Mouse (Mus musculus): ENCODE results near the gene Cdh18. TPM values are rescaled to one million over a fixed set of nuclear protein-coding genes. Genes with fewer than 3 reads are reported as not detected.

Cdh18 gene
- polyA plus RNA-seq, 1 experiment from 2014 or later, result 0.33 TPM

- Histone ChIP-seq H3K27ac (no peak overlapping the region), H3K9me3 (replicated peaks) (no peaks in the 10 kb centered on the region), H3K9ac (no peak overlapping the region), H3K4me3 (no peak overlapping the region), H3K36me3 (no peaks in the 10 kb centered on the region), H3K4me2 (no peak overlapping the region), H3K4me1 (replicated peaks) (no peaks in the 10 kb centered on the region), H3K27me3 (no peaks in the 10 kb centered on the region)
- ATAC-seq (replicated peaks; ENCODE audit: insufficient number of reproducible peaks, insufficient read depth, low FRiP score, low read depth), result no peak
- 85% methylated on average over 2 of the region's 2 CpGs for WGBS
Observed at GRCm38 (mm10) chr15:23403792-23404191, 855.0 kb downstream of the Cdh18 start.

DNA sequence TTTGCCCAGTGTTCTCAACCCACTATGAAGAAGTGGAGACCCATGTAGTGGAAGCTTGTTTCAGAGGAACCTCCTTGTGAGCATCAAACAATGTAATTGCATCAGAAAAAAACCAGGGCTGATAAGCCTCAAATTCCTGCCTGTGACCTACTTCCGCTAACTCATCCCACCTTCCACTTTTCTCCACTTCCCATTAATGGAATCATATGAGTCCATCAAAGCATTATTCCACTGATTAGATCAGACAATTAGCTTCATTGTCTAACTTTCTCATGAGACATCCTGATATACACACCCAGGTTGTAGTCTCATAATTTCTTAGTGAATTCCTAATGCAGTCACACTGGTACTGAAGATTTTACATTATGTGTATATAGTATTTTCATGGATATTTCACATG is 859.4 kb downstream of the Cdh18 start:
- no peaks in the 10 kb centered on the region for H3K36me3 ChIP-seq
- 72% methylated on average over 1 of the region's 1 CpGs for WGBS
- H3K4me3 ChIP-seq, result no peak overlapping the region
- H3K4me2 ChIP-seq, result no peak overlapping the region
- H3K27me3 ChIP-seq, result no peaks in the 10 kb centered on the region
- no peak overlapping the region for H3K9ac ChIP-seq
- H3K27ac ChIP-seq, result no peak overlapping the region
- H3K9me3 ChIP-seq (replicated peaks), result no peaks in the 10 kb centered on the region
- no peak for ATAC-seq (replicated peaks; ENCODE audit: insufficient number of reproducible peaks, insufficient read depth, low FRiP score, low read depth)
- no peaks in the 10 kb centered on the region for H3K4me1 ChIP-seq (replicated peaks)

DNA sequence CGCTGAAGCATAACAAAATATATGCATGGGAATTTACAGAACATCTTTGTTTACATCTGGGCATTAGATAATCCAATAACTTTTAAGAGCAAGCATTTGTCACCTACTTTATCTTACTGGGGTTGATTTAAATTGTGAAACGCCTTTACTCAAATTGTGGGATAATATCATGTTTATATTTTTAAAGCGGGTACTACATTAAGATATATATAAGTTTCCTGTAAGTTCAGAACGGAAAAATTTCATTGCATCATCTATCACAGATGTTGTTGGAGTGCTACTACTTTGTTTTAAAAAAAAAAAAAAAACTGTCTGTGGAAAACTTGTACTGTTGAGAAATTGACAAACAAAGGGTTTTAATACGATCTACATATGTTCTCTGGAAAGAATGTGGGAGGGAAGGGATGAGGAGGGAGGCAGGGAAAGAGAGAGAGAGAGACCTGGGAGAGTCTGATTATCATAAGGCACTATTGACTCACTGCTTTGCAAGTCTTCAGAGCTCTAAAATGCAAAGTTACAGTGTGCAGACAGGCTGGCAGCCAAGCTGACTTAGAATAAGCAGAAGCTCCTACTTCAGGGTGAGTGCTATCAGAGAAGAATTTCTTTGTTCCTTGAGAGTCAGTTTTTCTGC is 867.7 kb downstream of the Cdh18 start:
- no peak for ATAC-seq (replicated peaks; ENCODE audit: insufficient number of reproducible peaks, insufficient read depth, low FRiP score, low read depth)
- H3K4me1 ChIP-seq (replicated peaks), result no peaks in the 10 kb centered on the region
- H3K4me3 ChIP-seq, result no peak overlapping the region
- no peaks in the 10 kb centered on the region for H3K9me3 ChIP-seq (replicated peaks)
- no peaks in the 10 kb centered on the region for H3K27me3 ChIP-seq
- H3K4me2 ChIP-seq, result no peak overlapping the region
- no peak overlapping the region for H3K27ac ChIP-seq
- WGBS, result 61% methylated on average over 5 of the region's 5 CpGs
- H3K9ac ChIP-seq, result no peak overlapping the region
- no peaks in the 10 kb centered on the region for H3K36me3 ChIP-seq

DNA sequence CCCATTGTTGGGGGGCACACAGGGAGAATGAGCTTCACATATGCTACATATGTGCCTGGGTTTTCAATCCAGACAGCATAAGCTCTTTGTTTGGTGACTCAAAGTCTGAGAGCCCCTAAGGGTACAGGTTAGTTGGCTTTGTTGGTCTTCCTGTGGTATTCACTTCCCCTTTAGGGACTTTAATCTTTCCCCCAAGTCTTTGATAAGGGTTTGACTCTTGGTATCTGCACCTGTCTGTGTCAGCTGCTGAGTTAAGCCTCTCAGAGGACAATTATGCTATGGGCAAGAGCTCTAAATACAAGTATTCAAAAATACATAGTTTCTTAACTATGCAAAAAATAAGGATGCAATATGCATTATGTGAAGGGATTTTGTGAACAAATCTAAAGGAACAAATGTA is 869.3 kb downstream of the Cdh18 start:
- no peak overlapping the region for H3K9ac ChIP-seq
- no peak overlapping the region for H3K4me3 ChIP-seq
- no peak overlapping the region for H3K27ac ChIP-seq
- H3K27me3 ChIP-seq, result no peaks in the 10 kb centered on the region
- no peak overlapping the region for H3K4me2 ChIP-seq
- H3K9me3 ChIP-seq (replicated peaks), result no peaks in the 10 kb centered on the region
- no peaks in the 10 kb centered on the region for H3K36me3 ChIP-seq
- no peaks in the 10 kb centered on the region for H3K4me1 ChIP-seq (replicated peaks)
- ATAC-seq (replicated peaks; ENCODE audit: insufficient number of reproducible peaks, insufficient read depth, low FRiP score, low read depth), result no peak

GRCm38 (mm10) chr15:23420010-23420409 is 871.2 kb downstream of the Cdh18 start:
- H3K9me3 ChIP-seq (replicated peaks), result no peaks in the 10 kb centered on the region
- H3K27me3 ChIP-seq, result no peaks in the 10 kb centered on the region
- H3K4me3 ChIP-seq, result no peak overlapping the region
- H3K4me1 ChIP-seq (replicated peaks), result no peaks in the 10 kb centered on the region
- H3K36me3 ChIP-seq, result no peaks in the 10 kb centered on the region
- H3K9ac ChIP-seq, result no peak overlapping the region
- WGBS, result 62% methylated on average over 3 of the region's 3 CpGs
- no peak for ATAC-seq (replicated peaks; ENCODE audit: insufficient number of reproducible peaks, insufficient read depth, low FRiP score, low read depth)
- H3K4me2 ChIP-seq, result no peak overlapping the region
- no peak overlapping the region for H3K27ac ChIP-seq

- H3K9ac ChIP-seq, result no peak overlapping the region
- no peak for ATAC-seq (replicated peaks; ENCODE audit: insufficient number of reproducible peaks, insufficient read depth, low FRiP score, low read depth)
- H3K4me2 ChIP-seq, result no peak overlapping the region
- H3K27me3 ChIP-seq, result no peaks in the 10 kb centered on the region
- H3K9me3 ChIP-seq (replicated peaks), result no peaks in the 10 kb centered on the region
- H3K36me3 ChIP-seq, result no peaks in the 10 kb centered on the region
- H3K27ac ChIP-seq, result no peak overlapping the region
- 74% methylated on average over 5 of the region's 5 CpGs for WGBS
- no peak overlapping the region for H3K4me3 ChIP-seq
- no peaks in the 10 kb centered on the region for H3K4me1 ChIP-seq (replicated peaks)
Observed at GRCm38 (mm10) chr15:23430021-23430420, 881.2 kb downstream of the Cdh18 start.

DNA sequence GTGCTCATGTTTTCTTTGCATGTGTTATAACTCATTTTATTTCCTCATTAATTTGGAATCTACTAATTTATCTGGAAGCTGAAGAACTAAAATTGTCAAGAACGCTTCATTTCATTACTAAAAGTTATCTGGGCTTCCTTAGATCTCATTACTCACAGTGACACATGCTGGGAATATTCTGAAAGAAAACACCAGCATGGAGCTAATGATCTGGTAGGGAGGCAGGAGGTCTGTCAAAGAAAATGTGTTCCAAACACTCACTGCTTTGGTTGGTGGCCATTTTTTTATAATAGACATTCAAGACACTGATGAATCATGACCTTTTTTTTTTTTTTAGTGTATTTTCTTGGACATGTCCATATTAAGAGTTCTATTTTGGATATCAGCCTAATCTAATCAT is 899.7 kb downstream of the Cdh18 start:
- H3K9ac ChIP-seq, result no peak overlapping the region
- H3K4me1 ChIP-seq (replicated peaks), result peaks cover 3% of the 10 kb centered on the region; the same call in 1 of the 2 replicates
- no peak for ATAC-seq (replicated peaks; ENCODE audit: insufficient number of reproducible peaks, insufficient read depth, low FRiP score, low read depth)
- no peaks in the 10 kb centered on the region for H3K9me3 ChIP-seq (replicated peaks)
- no peaks in the 10 kb centered on the region for H3K36me3 ChIP-seq
- H3K27ac ChIP-seq, result no peak overlapping the region
- 68% methylated on average over 1 of the region's 1 CpGs for WGBS
- H3K4me2 ChIP-seq, result no peak overlapping the region
- H3K4me3 ChIP-seq, result no peak overlapping the region
- no peaks in the 10 kb centered on the region for H3K27me3 ChIP-seq

DNA sequence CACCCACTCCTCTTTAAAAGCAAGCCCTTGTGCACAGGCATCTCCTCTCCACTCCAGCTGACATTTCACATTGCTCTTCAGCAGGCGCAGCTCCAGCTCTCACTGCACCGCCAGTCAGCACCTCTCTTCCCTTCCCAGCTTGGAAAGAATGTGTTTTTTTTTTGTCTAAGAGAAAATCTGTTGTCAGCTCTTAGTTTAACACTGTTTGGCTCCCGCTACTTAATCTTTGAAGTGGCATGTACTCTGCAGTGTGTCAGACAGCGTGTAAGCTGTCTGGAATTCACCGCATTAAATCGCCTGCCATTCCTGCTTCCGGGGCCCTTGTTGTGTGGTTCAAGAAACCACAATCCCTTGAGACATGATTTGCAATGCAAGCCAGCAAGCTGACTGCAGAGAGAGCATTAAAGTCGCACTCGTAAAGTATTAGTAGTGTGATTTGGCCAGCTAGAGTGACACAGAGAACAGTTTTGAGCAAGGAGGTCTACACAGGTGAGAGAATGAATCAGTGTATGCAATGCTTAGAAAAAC is 903.3 kb downstream of the Cdh18 start:
- Histone ChIP-seq H3K4me2 (peak overlapping the region; percentile 35), H3K9me3 (replicated peaks) (no peaks in the 10 kb centered on the region), H3K4me1 (replicated peaks) (peaks cover 3% of the 10 kb centered on the region; the same call in 1 of the 2 replicates), H3K36me3 (no peaks in the 10 kb centered on the region), H3K27me3 (no peaks in the 10 kb centered on the region), H3K27ac (peak overlapping the region; percentile 73), H3K9ac (no peak overlapping the region), H3K4me3 (peak overlapping the region; percentile 21; the same call in 1 of the 2 replicates)
- WGBS, result 17% methylated on average over 9 of the region's 9 CpGs
- ATAC-seq (replicated peaks; ENCODE audit: insufficient number of reproducible peaks, insufficient read depth, low FRiP score, low read depth), result peak; percentile 67

DNA sequence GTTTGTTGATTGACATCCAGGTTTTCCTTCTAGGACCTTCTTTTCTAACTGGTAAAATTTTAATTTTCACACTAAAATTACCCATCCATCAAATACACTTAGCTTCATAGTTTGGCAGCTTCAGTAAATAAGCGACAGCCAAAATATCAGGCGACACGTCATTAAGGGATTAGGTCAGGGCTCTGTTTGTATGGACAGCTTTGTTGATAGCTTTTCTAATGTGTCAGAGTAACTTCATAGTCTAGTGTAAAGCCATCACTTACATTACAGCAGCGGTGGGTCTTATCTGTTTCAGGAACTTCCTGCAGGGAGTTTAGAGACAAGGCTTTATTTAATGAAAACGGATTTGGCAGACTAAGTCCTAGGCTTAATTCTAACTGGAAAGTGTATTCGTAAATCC is 904.5 kb downstream of the Cdh18 start:
- no peak for ATAC-seq (replicated peaks; ENCODE audit: insufficient number of reproducible peaks, insufficient read depth, low FRiP score, low read depth)
- Histone ChIP-seq H3K4me2 (no peak overlapping the region), H3K27ac (no peak overlapping the region), H3K27me3 (no peaks in the 10 kb centered on the region), H3K9ac (no peak overlapping the region), H3K4me1 (replicated peaks) (peaks cover 3% of the 10 kb centered on the region; the same call in 1 of the 2 replicates), H3K9me3 (replicated peaks) (no peaks in the 10 kb centered on the region), H3K36me3 (no peaks in the 10 kb centered on the region), H3K4me3 (no peak overlapping the region)
- WGBS, result 48% methylated on average over 6 of the region's 6 CpGs

- H3K4me2 ChIP-seq, result no peak overlapping the region
- H3K27me3 ChIP-seq, result no peaks in the 10 kb centered on the region
- peaks cover 3% of the 10 kb centered on the region; the same call in 1 of the 2 replicates for H3K4me1 ChIP-seq (replicated peaks)
- no peak overlapping the region for H3K27ac ChIP-seq
- H3K9me3 ChIP-seq (replicated peaks), result no peaks in the 10 kb centered on the region
- no peak overlapping the region for H3K4me3 ChIP-seq
- H3K9ac ChIP-seq, result no peak overlapping the region
- no peaks in the 10 kb centered on the region for H3K36me3 ChIP-seq
- 77% methylated on average over 7 of the region's 7 CpGs for WGBS
- no peak for ATAC-seq (replicated peaks; ENCODE audit: insufficient number of reproducible peaks, insufficient read depth, low FRiP score, low read depth)
Observed at GRCm38 (mm10) chr15:23455344-23455743, 906.5 kb downstream of the Cdh18 start.

GRCm38 (mm10) chr15:23457401-23457800 is 908.6 kb downstream of the Cdh18 start:
- Histone ChIP-seq H3K4me3 (no peak overlapping the region), H3K4me1 (replicated peaks) (peaks cover 1% of the 10 kb centered on the region; the same call in 1 of the 2 replicates), H3K27ac (no peak overlapping the region), H3K4me2 (no peak overlapping the region), H3K36me3 (no peaks in the 10 kb centered on the region), H3K9me3 (replicated peaks) (no peaks in the 10 kb centered on the region), H3K9ac (no peak overlapping the region), H3K27me3 (no peaks in the 10 kb centered on the region)
- ATAC-seq (replicated peaks; ENCODE audit: insufficient number of reproducible peaks, insufficient read depth, low FRiP score, low read depth), result no peak
- 71% methylated on average over 3 of the region's 3 CpGs for WGBS
